Mouse (Mus musculus): ENCODE measurements at regions not wholly inside any gene's neighbourhood (a gene's known extent, or its start where the extent isn't known, plus 50 kb on each side); places are given as distances from the start of the nearest gene placed in this dataset.

DNA sequence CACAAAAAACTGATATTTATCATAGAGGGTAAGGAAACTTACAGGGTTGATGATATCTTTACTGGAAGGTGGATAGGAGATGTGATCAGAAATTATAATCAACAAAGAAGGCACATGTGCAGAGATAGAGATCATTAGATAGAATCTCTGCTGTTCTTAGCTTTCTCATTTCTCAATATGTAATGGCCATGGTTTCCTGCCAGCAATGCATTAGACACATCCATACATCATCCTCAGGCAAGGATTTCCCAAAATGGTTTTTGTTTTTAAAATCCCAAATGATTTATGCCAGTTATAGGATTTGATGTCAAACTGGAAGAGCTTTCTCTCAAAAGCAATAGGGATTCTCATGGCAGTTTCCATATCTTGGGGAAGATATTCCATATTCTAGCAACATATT is 52.0 kb upstream of the C030005K15Rik start:
- no peak overlapping the region for H3K4me2 ChIP-seq (replicated peaks)
- no peaks in the 10 kb centered on the region for H3K9me3 ChIP-seq (ENCODE audit: control insufficient read depth, low read length)
- no peak overlapping the region for H3K4me3 ChIP-seq (replicated peaks; ENCODE audit: low read length)
- no peaks in the 10 kb centered on the region for H3K27me3 ChIP-seq (ENCODE audit: control insufficient read depth, insufficient read depth, low read length)
- H3K9ac ChIP-seq: no peak overlapping the region
- no peaks in the 10 kb centered on the region for H3K36me3 ChIP-seq (replicated peaks; ENCODE audit: control insufficient read depth, insufficient read depth)
- H3K27ac ChIP-seq: no peak overlapping the region
- ATAC-seq (ENCODE audit: low FRiP score) (no peak), DNase-seq (ENCODE audit: low spot score) (no peak)
- no peaks in the 10 kb centered on the region for H3K4me1 ChIP-seq (replicated peaks; ENCODE audit: control insufficient read depth, insufficient read depth, low read length)

GRCm38 (mm10) chr10:97779335-97779734 is 52.8 kb upstream of the C030005K15Rik start:
- no peaks in the 10 kb centered on the region for H3K27me3 ChIP-seq (ENCODE audit: control insufficient read depth, insufficient read depth, low read length)
- no peaks in the 10 kb centered on the region for H3K9me3 ChIP-seq (ENCODE audit: control insufficient read depth, low read length)
- H3K4me1 ChIP-seq (replicated peaks; ENCODE audit: control insufficient read depth, insufficient read depth, low read length): no peaks in the 10 kb centered on the region
- H3K36me3 ChIP-seq (replicated peaks; ENCODE audit: control insufficient read depth, insufficient read depth): no peaks in the 10 kb centered on the region
- H3K4me2 ChIP-seq (replicated peaks): no peak overlapping the region
- no peak for ATAC-seq (ENCODE audit: low FRiP score)
- no peak overlapping the region for H3K27ac ChIP-seq
- no peak overlapping the region for H3K9ac ChIP-seq
- no peak overlapping the region for H3K4me3 ChIP-seq (replicated peaks; ENCODE audit: low read length)
- DNase-seq (ENCODE audit: low spot score): no peak
- 60% methylated on average over 4 of the region's 4 CpGs for WGBS

DNA sequence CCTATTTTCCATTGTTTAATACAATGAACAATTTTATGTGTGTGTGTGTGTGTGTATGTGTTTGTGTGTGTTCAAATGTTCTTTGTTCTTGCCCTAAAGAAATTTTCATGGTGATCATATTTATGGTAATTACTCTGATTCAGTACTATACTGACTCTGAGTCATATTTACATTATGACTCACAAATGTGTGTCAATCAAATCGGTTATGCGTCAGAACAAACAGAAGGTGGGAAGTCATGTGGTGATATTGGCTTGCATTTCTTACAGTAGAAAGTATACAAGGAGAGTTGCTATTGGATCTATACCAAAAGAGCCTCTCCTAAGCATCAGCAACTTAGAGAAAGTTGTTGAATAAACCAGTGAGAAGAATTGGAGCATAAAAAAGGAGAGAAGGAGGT is 67.2 kb upstream of the C030005K15Rik start:
- Histone ChIP-seq H3K27ac (no peak overlapping the region), H3K27me3 (ENCODE audit: control insufficient read depth, insufficient read depth, low read length) (no peaks in the 10 kb centered on the region), H3K9ac (no peak overlapping the region), H3K4me3 (replicated peaks; ENCODE audit: low read length) (no peak overlapping the region), H3K4me2 (replicated peaks) (no peak overlapping the region), H3K4me1 (replicated peaks; ENCODE audit: control insufficient read depth, insufficient read depth, low read length) (no peaks in the 10 kb centered on the region), H3K9me3 (ENCODE audit: control insufficient read depth, low read length) (no peaks in the 10 kb centered on the region), H3K36me3 (replicated peaks; ENCODE audit: control insufficient read depth, insufficient read depth) (no peaks in the 10 kb centered on the region)
- no peak for DNase-seq (ENCODE audit: low spot score)
- 78% methylated on average over 2 of the region's 2 CpGs for WGBS
- no peak for ATAC-seq (ENCODE audit: low FRiP score)

- DNase-seq (ENCODE audit: low spot score) (no peak), ATAC-seq (ENCODE audit: low FRiP score) (peak; percentile 77)
- Histone ChIP-seq H3K27me3 (ENCODE audit: control insufficient read depth, insufficient read depth, low read length) (no peaks in the 10 kb centered on the region), H3K9me3 (ENCODE audit: control insufficient read depth, low read length) (no peaks in the 10 kb centered on the region), H3K36me3 (replicated peaks; ENCODE audit: control insufficient read depth, insufficient read depth) (no peaks in the 10 kb centered on the region), H3K4me1 (replicated peaks; ENCODE audit: control insufficient read depth, insufficient read depth, low read length) (0 out of 2 replicates have a peak, but pooled peaks cover 3% of the 10 kb centered on the region), H3K27ac (no peak overlapping the region), H3K4me3 (replicated peaks; ENCODE audit: low read length) (no peak overlapping the region), H3K9ac (no peak overlapping the region), H3K4me2 (replicated peaks) (no peak overlapping the region)
- WGBS: 42% methylated on average over 9 of the region's 9 CpGs
These were observed 75.1 kb upstream of the C030005K15Rik start for GRCm38 (mm10) chr10:97801448-97802265.

GRCm38 (mm10) chr10:97807947-97808346 is 81.4 kb upstream of the C030005K15Rik start:
- DNase-seq (ENCODE audit: low spot score): no peak
- no peak overlapping the region for H3K9ac ChIP-seq

GRCm38 (mm10) chr10:97842574-97842973 is 116.0 kb upstream of the C030005K15Rik start:
- no peaks in the 10 kb centered on the region for H3K27me3 ChIP-seq (ENCODE audit: control insufficient read depth, insufficient read depth, low read length)
- no peak overlapping the region for H3K4me3 ChIP-seq (replicated peaks; ENCODE audit: low read length)
- 91% methylated on average over 3 of the region's 3 CpGs for WGBS
- no peak for ATAC-seq (ENCODE audit: low FRiP score)
- no peak overlapping the region for H3K4me2 ChIP-seq (replicated peaks)
- no peak for DNase-seq (ENCODE audit: low spot score)
- H3K9ac ChIP-seq: no peak overlapping the region
- no peak overlapping the region for H3K27ac ChIP-seq
- H3K9me3 ChIP-seq (ENCODE audit: control insufficient read depth, low read length): no peaks in the 10 kb centered on the region
- H3K4me1 ChIP-seq (replicated peaks; ENCODE audit: control insufficient read depth, insufficient read depth, low read length): no peaks in the 10 kb centered on the region
- no peaks in the 10 kb centered on the region for H3K36me3 ChIP-seq (replicated peaks; ENCODE audit: control insufficient read depth, insufficient read depth)

More at GRCm38 (mm10) chr10:97807947-97808346, 81.4 kb upstream of the C030005K15Rik start:
- no peak overlapping the region for H3K27ac ChIP-seq
- H3K27me3 ChIP-seq (ENCODE audit: control insufficient read depth, insufficient read depth, low read length): no peaks in the 10 kb centered on the region
- 68% methylated on average over 2 of the region's 2 CpGs for WGBS
- H3K9me3 ChIP-seq (ENCODE audit: control insufficient read depth, low read length): no peaks in the 10 kb centered on the region
- H3K4me2 ChIP-seq (replicated peaks): no peak overlapping the region
- H3K4me1 ChIP-seq (replicated peaks; ENCODE audit: control insufficient read depth, insufficient read depth, low read length): no peaks in the 10 kb centered on the region
- ATAC-seq (ENCODE audit: low FRiP score): no peak
- no peaks in the 10 kb centered on the region for H3K36me3 ChIP-seq (replicated peaks; ENCODE audit: control insufficient read depth, insufficient read depth)
- H3K4me3 ChIP-seq (replicated peaks; ENCODE audit: low read length): no peak overlapping the region

DNA sequence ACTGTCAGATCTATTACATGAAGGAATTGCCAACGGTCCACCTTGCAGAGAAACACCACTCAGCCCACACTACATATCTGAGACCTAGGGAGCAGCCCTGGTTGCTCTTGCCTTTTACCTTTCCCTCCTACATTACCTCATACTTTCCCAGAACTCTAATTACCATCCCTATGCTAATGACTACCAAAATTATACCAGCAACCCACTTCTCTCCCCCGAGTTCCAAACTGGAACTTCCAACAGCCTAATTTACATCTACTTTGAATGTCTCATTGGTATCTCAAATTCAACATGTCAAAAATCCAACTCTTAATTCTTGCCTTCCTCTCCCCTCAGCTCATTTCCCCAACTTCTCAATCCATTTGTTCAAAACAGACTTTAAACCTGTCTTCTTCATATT is 124.9 kb upstream of the C030005K15Rik start:
- DNase-seq (ENCODE audit: low spot score): no peak
- Histone ChIP-seq H3K27me3 (ENCODE audit: control insufficient read depth, insufficient read depth, low read length) (no peaks in the 10 kb centered on the region), H3K9me3 (ENCODE audit: control insufficient read depth, low read length) (no peaks in the 10 kb centered on the region), H3K27ac (no peak overlapping the region), H3K36me3 (replicated peaks; ENCODE audit: control insufficient read depth, insufficient read depth) (no peaks in the 10 kb centered on the region), H3K9ac (no peak overlapping the region), H3K4me1 (replicated peaks; ENCODE audit: control insufficient read depth, insufficient read depth, low read length) (no peaks in the 10 kb centered on the region), H3K4me3 (replicated peaks; ENCODE audit: low read length) (no peak overlapping the region), H3K4me2 (replicated peaks) (no peak overlapping the region)
- WGBS: 83% methylated on average over 2 of the region's 2 CpGs
- no peak for ATAC-seq (ENCODE audit: low FRiP score)

DNA sequence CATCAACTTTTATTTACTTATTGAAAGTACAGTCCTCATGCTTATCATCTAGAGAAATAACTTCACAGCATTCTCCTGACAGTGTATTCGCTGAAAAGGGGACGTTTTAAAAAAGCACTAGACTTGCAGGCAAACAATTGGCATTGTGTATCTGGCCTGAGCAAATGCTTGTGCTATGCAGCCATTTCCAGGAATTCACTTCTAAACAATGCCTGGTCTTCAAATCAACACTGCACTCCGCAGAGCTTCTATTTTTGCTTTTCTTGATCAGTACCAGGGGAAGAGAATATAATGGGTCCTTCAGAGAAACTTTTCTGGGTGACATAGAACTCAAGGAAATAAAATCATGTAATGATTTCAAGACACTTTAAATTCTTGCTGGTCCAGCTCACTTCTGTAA is 150.5 kb upstream of the C030005K15Rik start:
- no peaks in the 10 kb centered on the region for H3K27me3 ChIP-seq (ENCODE audit: control insufficient read depth, insufficient read depth, low read length)
- H3K9me3 ChIP-seq (ENCODE audit: control insufficient read depth, low read length): no peaks in the 10 kb centered on the region
- WGBS: 54% methylated on average over 3 of the region's 3 CpGs

GRCm38 (mm10) chr10:97886049-97886448 is 159.5 kb upstream of the C030005K15Rik start:
- H3K27ac ChIP-seq: no peak overlapping the region
- H3K27me3 ChIP-seq (ENCODE audit: control insufficient read depth, insufficient read depth, low read length): no peaks in the 10 kb centered on the region
- no peak for ATAC-seq (ENCODE audit: low FRiP score)
- H3K36me3 ChIP-seq (replicated peaks; ENCODE audit: control insufficient read depth, insufficient read depth): no peaks in the 10 kb centered on the region
- no peaks in the 10 kb centered on the region for H3K4me1 ChIP-seq (replicated peaks; ENCODE audit: control insufficient read depth, insufficient read depth, low read length)
- WGBS: 86% methylated on average over 1 of the region's 1 CpGs
- H3K4me3 ChIP-seq (replicated peaks; ENCODE audit: low read length): no peak overlapping the region
- H3K9me3 ChIP-seq (ENCODE audit: control insufficient read depth, low read length): no peaks in the 10 kb centered on the region
- no peak overlapping the region for H3K4me2 ChIP-seq (replicated peaks)
- no peak for DNase-seq (ENCODE audit: low spot score)
- no peak overlapping the region for H3K9ac ChIP-seq

More for the DNA sequence above, 150.5 kb upstream of the C030005K15Rik start:
- no peaks in the 10 kb centered on the region for H3K4me1 ChIP-seq (replicated peaks; ENCODE audit: control insufficient read depth, insufficient read depth, low read length)
- no peak for ATAC-seq (ENCODE audit: low FRiP score)
- no peak overlapping the region for H3K4me2 ChIP-seq (replicated peaks)
- no peak overlapping the region for H3K4me3 ChIP-seq (replicated peaks; ENCODE audit: low read length)
- no peak for DNase-seq (ENCODE audit: low spot score)
- H3K9ac ChIP-seq: no peak overlapping the region
- H3K27ac ChIP-seq: no peak overlapping the region
- H3K36me3 ChIP-seq (replicated peaks; ENCODE audit: control insufficient read depth, insufficient read depth): no peaks in the 10 kb centered on the region

DNA sequence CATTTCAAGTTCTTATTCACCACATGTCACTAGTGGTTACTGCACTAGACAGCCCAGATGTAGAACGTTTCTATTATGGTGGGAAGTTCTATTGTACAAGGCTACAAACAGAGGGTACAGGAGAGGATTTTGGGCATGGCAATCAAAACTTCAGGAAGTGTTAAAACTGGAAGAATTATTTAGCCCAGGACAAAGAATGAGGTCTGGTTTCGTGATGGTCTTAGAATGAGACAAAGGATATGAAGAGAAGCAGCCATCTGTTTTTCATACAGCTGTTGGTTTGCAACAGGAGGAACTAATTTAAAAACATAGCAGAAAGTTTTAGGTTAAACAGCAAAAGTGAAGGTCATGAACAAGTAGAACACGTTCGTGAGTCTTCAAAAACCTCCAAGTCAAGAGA is 179.2 kb upstream of the C030005K15Rik start:
- DNase-seq (ENCODE audit: low spot score) (no peak), ATAC-seq (ENCODE audit: low FRiP score) (no peak)
- Histone ChIP-seq H3K9me3 (ENCODE audit: control insufficient read depth, low read length) (no peaks in the 10 kb centered on the region), H3K27me3 (ENCODE audit: control insufficient read depth, insufficient read depth, low read length) (no peaks in the 10 kb centered on the region), H3K4me1 (replicated peaks; ENCODE audit: control insufficient read depth, insufficient read depth, low read length) (no peaks in the 10 kb centered on the region), H3K36me3 (replicated peaks; ENCODE audit: control insufficient read depth, insufficient read depth) (no peaks in the 10 kb centered on the region), H3K4me2 (replicated peaks) (no peak overlapping the region), H3K9ac (no peak overlapping the region), H3K27ac (no peak overlapping the region), H3K4me3 (replicated peaks; ENCODE audit: low read length) (no peak overlapping the region)
- WGBS: 74% methylated on average over 4 of the region's 4 CpGs
